Mouse (Mus musculus) hindlimb bud, embryonic 11.5 days (tissue): Measurements from ENCODE around the gene Spsb1.

ENCODE experiments used
- DNase-seq: peaks from one replicate; pipeline ENCODE4 v3.0.0-alpha.2; 2012; ENCODE audit warnings: low read depth, low spot score; ENCODE audit errors: extremely low spot score

Spsb1 gene

DNA sequence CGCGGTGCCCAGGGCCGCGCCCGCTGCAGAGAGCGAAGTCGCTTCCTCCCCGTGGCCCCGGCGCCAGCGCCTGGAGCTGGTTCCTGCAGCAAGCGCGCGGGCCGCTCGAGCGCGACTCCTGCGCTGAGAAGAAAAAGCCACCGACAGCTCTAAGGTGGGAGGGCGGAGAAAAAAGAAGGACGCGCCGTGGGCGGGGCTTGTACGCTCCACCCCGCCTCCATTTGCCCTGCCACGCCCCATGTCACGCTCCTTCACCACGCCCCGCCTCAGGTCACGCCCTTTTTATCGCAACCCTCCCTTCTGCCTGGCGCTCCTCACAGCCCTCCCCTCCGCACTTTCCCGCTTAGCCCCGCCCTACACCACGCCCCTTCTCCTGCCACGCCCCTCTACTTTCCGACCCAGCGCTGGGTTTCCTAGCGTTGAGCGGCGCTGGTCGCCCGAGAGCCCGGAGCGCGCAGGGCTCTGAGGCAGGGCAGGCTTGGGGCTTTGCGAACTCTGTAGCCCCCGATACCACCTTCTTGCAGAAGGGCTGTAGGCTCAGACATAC is at the start of gene Spsb1:
Gene Spsb1, minus strand, starts transcription at position 151 of the 547 bp plus-strand sequence.
- peak; percentile 81 for DNase-seq

DNA sequence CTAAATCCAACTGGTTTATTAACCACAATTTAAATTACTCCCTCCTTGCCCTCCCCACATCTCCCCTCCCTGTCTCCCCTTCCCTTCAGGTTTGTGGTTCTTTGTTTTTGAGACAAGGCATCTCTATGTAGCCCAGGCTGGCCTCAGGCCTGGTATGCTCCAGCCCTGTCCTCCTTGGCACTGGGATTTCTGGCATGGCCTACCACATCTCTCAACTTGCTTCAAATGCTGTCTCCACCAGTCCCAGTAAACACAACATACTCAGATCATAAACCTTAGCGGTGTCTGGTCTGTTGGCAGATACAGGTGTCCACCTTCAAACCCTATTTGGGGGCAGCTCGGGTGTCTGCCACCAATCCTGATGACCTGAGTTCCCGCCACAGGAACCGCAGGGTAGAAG is 48.8 kb upstream of the Spsb1 start:
- no peak for DNase-seq

DNA sequence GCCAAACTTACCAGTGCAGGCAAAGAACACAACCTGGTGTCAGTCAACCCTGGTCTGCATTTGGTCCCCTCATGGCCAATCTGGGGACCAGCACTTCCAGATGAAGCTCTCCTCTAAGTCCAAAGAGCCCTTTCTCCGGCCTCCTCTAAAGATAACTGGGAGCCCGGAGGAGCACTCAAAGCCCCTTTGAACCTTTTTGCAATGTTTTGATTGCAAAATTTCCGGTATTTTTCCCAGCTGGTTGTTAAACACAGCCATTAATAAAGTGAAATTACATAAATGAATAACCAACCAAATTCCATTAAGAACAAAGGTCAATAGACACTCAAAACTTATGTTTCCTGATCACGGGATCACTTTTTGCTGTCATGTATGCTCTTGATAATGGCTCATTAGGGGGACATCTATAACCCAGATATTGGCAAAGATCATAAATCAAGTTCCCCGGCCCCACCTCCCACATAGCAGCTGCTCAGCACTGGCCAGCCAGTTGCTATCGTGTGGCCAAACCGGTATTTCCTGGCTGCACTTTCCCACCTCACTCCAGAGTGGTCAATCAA is 48.3 kb upstream of the Spsb1 start:
- DNase-seq, result no peak

DNA sequence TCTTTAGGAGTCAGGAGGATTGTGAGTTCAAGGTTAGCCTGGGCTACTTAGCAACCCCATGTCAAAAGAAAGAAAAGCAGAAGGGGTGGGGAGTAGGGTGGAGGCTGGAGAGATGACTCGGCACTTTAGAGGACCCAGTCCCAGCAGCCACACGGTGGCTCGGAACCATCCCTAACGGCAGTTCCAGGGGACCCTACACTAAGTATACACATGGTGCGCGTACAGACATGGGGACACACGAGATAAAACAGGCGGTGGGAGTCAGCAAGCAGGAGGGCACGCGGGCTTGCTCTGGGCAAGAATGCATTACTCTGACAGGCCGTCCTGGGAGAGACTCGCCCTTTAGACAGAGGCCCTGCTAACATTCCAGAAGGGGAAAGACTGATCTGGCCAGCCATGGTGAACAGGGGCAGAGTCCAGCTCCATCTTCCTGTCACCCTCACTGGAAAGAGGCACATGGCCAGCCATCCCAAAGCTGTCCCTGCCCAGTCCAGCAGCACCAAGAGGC is 47.2 kb upstream of the Spsb1 start:
- no peak for DNase-seq

DNA sequence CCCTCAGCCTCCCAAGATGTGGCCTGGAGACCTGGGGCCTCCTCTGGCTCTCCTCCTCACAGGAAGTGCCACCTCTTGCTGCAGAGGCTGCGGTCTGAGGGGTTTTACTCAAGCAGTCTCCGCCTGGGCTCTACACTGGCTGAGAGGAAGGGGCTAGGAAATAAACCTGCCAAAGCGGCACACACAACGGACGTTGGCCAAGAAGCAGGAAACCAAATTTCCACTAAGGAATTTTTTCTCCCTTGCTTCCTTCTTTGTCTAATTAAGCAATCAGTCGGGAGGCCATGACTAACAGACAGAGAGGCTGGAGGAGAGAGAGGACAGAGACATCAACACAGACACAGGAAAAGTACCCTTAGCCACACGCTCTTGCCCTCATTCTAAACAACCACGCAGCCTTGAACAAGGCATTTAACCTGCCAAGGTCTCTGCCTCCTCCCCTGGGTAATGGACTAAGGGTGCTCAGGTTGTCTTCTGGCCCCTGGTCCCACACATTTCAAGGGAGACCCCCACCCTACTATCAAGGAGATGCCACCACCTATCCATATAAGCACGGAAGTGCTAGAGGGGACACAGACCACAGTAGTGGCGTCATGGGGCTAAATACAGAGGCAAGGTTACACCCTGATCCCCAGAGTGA is 46.5 kb upstream of the Spsb1 start:
- no peak for DNase-seq

DNA sequence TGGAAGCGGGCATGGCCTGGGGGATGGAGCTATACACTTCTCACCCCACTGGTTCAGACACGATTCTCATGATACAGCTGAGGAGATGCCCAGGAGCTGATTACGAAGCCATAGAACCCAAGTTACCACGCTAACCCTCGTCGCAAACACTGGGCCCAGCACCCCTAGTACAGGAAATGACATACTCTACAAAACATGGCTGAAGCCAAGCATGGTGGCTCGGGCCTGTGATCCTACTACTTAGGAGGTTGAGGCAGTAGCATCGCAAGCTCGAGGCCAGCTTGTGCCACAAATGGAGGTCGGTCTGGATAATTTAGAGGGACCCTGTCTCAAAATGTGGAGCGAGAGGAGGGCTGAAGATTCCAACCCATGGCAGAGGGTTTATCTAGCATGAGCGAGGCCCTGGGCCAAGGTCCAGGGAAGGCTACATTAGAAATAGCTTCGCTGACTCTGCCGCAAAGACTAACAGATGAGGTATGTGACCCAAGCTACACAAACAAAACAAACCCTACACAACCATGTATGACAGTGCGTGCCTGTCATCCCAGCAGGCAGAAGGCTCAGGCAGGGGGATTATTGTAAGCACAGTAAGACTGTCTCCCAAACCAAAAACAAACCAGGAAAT is 45.2 kb upstream of the Spsb1 start:
- no peak for DNase-seq

DNA sequence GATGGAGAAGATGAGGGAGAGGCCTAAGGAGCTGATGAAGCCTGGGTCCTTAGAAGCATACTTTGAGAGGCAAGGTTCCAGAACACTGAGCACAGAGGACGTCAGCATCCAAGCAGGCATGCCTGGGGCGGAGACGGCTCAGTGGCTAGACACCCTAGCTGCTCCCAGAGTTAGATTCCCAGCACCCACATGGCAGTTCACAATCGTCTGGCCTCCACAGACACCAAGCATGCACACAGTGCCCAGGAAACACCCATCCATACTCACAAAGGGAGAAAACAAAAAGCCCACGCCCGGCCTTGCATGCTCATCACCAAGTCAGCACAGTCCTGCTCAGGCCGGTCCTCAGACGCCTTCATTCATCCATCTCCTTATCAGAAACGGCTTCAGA is 44.7 kb upstream of the Spsb1 start:
- DNase-seq, result no peak

DNA sequence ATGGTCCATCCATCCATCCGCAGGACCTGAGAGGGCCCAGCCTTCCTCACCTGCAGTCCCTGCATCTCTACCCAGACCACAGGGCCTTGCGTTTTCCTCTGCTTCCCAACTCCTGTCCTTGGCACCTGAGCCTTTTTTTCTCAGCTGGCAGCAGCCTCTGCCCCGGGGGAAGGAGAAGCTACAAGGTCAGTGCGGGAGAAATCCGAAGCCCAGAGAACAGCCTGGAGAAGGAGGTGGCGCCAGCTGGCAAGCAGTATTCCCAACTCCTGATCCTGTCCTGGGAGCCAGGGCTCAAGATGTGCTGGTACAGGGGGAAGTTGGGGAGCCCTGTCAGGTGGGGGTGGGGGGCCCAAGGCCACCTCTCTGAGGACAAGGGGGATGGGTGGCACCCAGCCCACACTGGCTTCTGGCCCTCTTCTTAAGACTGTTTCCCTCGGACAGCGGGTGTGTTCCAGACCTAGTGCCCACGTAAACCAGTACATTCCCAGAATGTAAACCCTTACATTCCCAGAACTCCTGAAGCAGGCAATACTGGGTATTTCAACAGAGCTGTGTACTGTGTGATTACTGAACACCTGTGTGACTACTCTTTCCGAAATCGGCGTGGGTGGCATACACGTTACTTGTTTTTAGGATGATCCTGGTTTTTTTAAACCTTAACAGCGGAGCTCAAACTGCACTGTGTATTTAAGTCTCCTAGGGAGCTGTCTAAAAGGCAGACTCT is 44.1 kb upstream of the Spsb1 start:
- no peak for DNase-seq

DNA sequence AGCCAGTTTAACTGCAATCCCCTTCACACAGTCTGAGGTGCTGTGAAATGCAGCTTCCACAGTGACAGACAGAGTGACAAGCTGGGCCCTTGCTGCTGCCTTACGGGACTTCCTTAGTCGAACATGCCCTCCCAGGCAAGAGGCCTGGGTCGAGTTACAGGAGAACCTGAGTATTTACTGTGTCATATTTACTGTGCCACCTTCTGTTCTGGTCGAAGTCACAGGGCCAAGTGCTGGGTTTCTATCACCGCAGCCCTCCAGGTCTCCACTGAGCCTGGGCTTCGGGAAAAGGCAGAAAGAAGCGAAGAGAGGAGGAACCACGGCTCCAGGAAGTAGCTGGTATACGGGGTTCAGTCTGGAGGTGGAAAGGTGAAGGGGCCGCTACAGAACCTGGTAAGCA is 43.2 kb upstream of the Spsb1 start:
- DNase-seq, result no peak

DNA sequence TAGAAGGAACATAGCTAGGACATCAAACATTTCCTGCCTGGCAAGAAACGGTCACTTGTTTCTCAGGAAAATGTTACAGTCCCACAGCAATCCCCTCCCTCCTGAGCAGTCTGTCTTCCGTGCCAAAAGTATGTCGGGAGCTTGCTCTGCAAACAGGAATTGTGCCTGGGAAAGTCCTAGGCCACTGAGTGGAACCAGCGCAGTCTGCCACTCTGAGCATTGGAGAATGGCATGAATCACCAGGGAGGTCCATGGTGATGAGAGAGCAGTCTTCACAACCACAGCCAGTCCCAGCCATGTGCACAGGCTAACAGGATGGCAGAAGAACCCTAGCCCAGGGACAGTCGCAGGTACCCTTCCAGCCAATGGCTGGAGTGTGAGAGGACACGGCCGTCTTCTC is 41.6 kb upstream of the Spsb1 start:
- DNase-seq, result no peak

DNA sequence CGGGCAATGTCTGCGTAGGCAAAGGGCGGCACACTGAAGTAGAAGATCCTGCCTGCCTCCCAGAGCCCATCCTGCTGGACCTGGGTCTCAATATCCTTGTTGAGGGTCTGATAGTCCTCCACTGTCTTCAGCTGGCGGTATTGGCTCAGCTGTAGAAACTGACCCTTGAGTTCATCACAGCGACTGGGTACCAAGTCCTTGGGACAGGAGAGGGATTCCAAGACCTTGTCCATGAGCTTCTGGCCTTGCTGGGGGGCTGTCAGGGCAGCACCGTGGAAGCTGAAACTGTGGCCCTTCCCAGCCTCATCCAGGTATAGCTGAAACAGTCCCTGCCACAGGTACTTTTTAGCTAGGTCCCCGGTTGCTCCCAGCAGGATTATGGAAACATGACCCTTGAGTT is 41.1 kb upstream of the Spsb1 start:
- DNase-seq, result no peak

DNA sequence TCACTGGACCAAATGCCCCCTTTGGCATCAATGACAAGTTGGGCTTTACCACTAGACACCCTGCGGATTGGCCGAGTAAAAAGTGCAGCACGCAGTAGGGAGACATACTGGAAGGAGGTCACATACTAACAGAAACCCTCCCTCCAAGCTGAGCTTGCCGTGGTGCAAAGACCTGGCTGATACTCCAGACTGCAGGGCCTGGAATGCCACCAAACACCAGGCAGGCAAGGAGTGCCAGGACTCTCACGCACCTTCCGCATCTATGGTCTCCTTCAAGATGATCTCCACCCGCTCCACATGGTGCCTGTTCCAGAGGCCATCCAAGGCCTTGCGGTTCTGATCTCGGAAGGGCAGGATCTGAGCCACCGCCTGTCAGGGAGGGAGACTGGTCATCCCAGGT is 39.4 kb upstream of the Spsb1 start:
- DNase-seq, result no peak

DNA sequence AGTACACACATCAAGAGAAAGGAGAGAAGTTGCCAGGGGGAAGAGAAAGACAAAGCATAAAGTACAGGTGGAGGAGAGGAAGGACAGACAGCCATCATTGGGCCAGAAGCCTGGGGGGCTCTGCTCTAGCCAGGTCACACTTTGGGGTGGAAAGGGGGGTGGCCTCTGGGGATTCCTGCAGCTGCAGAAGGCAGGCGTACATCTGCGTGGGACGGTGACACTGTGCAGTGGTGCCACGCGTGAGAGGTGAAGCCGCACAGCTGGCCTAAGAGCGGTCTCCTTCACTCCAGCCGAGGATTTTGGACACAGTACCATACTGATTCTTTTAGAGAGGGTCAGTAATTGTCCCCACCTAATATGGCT is 37.8 kb upstream of the Spsb1 start:
- no peak for DNase-seq

DNA sequence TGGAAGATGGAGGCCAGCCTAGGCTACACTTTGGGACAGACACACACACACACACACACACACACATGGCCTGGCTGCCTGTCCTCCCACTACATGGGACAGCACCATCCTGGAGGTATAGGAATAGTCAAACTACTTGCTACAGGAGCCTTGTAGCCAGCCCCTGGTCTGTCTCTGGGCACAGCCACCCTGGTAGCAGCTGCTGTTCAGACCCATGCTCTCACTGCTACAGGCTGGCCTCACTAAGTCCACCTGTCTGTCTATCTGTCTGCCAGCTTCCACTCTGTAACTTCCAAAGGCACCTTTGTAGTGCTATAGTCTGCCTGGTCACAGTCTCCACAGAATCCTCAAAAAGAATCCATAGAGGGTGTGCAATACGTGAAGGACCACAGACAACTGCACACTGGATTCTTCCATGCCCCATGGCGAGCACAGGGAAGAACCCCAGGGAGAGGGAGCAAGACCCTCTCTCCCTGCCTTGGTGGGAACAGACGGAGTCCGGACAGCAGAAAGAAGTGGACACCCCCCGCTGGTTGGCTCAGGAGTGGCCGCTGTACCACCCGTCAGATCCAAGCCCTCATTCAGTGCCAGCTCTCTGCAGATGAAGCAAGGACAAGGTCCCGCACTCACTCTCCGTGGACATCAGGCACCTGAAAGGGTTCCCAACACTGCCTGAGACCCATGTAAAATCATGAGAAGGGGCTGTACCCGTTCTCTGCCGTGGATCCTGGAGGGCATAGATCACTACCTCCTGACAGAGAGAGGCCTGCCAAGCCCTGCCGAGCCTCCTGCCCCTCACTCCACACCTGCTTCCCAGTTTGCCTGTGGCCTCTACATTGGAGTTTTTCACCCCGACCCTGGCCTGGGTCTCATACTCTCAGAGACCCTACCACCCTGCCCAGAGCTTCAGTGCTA is 37.2 kb upstream of the Spsb1 start:
- DNase-seq, result no peak

DNA sequence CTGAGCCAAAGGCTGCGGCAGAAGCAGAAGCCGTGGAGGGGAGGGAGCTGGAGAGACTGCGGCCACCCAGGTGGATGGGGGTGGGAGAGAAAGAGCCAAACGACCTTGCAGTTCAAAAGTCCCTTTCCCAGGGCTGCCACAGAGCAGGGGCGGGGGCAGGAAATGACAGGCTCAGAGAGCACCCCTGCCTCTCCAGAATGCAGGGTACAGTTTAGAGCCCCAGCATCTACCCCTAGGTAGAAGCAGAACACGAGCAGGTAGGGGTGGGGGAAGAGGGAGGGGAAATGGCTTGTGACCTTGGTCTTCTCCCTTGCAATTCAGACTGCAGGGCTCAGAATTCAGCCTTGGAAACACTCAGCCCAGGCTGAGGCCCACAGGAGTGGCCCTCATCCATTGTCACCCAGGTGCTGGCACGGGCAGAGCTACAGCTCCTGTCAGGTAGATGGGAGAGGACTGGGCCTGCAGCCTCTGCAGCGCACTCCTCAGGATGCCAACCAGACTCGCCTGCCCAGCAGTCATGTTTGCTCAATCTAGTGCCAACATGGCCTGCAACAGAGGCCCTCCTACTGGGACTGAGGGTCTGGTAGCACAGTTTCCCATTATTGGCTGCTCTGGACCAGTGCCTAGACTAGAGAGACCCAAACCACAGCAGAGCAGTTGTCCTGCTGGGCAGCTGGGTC is 36.3 kb upstream of the Spsb1 start:
- no peak for DNase-seq

DNA sequence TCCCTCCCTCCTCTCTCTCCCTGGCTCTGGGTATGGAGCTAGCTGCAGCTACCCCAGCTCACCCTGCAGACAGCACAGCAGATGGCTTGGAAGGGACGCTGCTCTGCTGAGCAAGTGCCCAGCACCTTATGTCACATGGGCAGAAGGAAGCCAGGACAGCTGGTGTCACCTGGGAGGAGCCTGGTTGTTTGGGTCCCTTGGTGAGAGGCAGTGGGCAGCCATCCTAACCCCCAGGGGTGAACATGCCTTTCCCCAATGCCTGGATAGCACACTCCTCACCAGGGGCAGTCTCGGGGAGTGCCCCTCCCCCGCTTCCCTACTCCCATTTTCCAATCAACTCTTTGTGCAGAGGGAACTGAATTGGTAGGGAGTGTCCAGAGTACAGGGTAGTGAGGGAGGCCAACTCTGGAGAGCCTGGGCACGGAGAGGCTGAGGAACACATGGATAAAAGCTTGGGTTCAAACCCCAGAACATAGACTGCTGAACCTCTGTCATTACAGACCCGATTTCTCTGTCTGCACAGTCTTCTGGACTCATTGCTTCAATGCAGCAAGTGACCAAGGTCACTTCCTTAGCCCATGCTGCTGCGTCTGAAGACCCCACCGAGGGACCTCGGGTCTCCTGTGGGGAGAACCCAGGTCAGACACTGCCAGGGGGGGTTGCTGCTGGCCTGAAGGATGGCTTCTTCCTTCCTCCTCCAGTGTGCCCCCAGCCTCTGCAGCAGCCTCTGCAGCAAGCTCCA is 35.5 kb upstream of the Spsb1 start:
- DNase-seq, result no peak

DNA sequence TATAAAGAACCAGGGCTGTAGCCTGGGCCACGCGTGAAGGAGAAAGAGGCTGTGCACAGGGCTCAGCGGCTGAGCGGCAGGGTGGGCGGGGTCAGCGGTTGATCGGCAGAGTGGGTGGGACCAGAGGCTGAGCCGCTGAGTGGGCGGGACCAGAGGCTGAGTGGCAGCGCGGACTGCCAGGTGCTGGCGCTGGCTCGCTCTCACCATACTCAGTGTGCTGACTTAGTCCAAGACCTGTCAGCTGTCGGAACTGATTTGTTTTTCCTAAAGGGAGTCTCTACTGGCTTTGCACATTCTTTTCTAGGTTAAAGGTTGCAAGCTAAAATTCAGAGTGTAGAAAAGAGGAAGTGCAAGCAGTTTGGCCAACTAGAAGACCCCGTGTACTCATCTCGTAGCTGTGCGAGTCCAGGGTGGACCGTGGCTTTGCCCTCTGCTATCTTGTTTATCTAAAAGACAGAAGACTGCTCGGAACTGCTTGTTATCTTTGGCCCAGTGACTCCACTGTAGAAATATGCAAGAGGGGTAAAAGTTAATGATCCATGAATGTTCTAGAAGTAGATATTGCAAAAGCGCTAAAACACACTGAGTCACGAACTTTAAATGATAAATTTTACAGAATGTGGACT is 34.2 kb upstream of the Spsb1 start:
- no peak for DNase-seq

DNA sequence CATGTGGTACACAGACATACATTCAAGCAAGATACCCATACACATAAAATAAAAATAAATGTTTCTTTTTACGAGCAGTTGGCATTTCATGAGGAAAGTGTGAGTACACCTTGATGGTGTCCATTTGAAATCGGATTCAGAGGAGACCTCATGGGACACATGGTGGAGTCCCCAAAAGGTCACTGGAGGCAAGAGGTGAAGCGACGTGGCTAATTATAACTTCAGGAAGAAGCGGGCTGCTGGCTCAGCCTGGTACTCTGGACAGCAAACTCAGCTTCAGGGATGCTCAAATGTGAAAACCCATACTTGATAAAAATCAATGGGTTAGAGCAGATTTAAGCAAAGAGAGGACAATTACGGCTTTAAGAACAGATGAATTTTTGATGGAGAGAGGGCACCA is 33.5 kb upstream of the Spsb1 start:
- DNase-seq, result no peak
